Mouse (Mus musculus) embryonic stem cell, embryonic (primary cell): Measurements from ENCODE around the gene Atpif1.

Experiments
- CTCF ChIA-PET, 4 experiments: fragments of 300-600 bp in 2 of 4; fragments of 350-600 bp in 2 of 4; sonication (Branson Sonifier 250); formaldehyde crosslinking; loops; one replicate each; lab custom pipeline; 2022; ENCODE audit warnings: inconsistent platforms in 2 of 4; lab: Charles Lee
- POLR2A ChIA-PET, 4 experiments: fragments of 300-600 bp in 2 of 4; fragments of 350-600 bp in 2 of 4; sonication (Branson Sonifier 250); formaldehyde crosslinking; loops; one replicate each; lab custom pipeline; 2022; ENCODE audit warnings: antibody characterized with exemption in 4 of 4, inconsistent platforms in 1 of 4; lab: Charles Lee

Gene Atpif1

GRCm38 (mm10) chr4:132539481-132539880 is 6.0 kb upstream of the Atpif1 start:
- ChIA-PET CTCF (interaction anchor here in 1 of 4 experiments (0.6 kb wide), 1 partner anchor 239 kb away, joined by 3 read pairs; no protein-coding TSS in a partner anchor), POLR2A (interaction anchor here in 1 of 4 experiments (2.6 kb wide), 1 partner anchor 12 kb away, joined by 12 read pairs; no protein-coding TSS in a partner anchor)

GRCm38 (mm10) chr4:132535406-132536121 is 2.1 kb upstream of the Atpif1 start, which contains the start of gene Dnajc8:
TSS of gene Dnajc8 (plus strand) at chr4:132535550.
- CTCF ChIA-PET: interaction anchor here (0.6 to 1.2 kb wide), 6 partner anchors 9 to 520 kb away, joined by 3 to 11 read pairs (median 3); no protein-coding TSS in a partner anchor
- POLR2A ChIA-PET: interaction anchor here (0.6 to 9.8 kb wide), 31 partner anchors 9 to 505 kb away, joined by 3 to 180 read pairs (median 4); partner anchors contain the start of gene Sesn2 (in 1 of the 4)

DNA sequence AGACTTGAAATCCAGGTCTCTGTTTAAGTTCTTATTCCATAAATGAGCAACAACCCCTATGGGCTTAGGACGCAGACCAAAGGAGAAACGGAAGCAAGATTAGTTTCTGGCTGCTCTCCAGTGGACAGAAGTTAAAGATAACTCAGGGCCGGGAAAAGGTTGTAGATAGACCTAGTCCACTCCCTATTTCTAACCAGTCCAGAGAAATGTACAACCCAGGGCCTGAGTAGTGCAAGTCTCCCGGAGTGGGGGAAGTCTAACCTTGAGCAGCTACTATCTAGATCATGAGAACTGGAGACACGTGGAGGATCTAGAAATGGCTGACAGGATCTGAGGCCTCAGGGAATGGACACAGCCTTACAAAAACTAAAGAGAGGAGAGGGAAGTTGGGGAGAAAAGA is 963 bp downstream of the Atpif1 start:
- CTCF ChIA-PET: interaction anchor here in 2 of 4 experiments (0.6 to 0.9 kb wide), 3 partner anchors 13 to 397 kb away, joined by 3 to 7 read pairs (median 3); no protein-coding TSS in a partner anchor
- POLR2A ChIA-PET: interaction anchor here (0.5 to 9.8 kb wide), 39 partner anchors 8 to 390 kb away, joined by 3 to 180 read pairs (median 5); partner anchors contain the start of genes Sesn2 (in 2 of the 4), Fam76a (in 1 of the 4), Med18 (in 1 of the 4) and Rcc1 (in 1 of the 4)

DNA sequence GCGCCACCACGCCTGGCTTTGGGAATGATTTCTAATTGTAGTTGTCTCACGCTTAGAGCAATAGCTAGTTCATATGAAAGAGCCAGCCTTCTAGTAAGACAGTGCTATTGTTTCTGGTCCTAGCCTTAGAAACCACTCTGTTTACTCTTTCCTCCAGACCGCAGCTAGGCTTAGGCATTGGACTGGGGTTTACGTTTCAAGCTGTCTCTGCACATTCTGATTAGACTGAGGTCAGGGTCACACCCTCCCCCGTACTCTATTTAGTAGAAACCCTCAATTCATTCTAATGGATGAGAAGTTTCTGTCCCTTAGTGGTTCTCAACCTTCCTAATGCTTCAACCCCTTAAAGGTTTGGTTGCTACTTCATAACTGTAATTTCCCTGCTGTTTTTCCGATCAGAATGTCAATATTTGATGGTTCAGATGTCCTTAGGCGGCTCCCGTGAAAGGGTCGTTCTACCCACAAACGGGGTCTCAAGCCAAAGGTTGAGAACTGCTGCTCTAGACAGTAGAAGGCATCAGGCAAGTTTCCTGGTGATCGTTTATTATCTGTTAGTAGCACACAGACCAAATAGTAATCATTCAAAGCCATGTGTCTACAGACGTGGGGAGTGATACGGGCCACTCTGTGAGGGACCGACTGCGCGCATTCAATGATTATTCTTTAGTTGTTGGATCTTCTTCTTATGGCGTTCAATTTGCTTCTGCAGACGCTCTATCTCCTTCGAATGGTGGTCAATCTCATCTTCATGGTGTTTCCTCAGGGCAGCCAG is 3.2 kb downstream of the Atpif1 start:
- ChIA-PET CTCF (interaction anchor here in 1 of 4 experiments (0.7 kb wide), 1 partner anchor 188 kb away, joined by 10 read pairs; no protein-coding TSS in a partner anchor), POLR2A (interaction anchor here in 3 of 4 experiments (0.6 to 9.8 kb wide), 15 partner anchors 11 to 256 kb away, joined by 3 to 180 read pairs (median 5); partner anchors contain the start of genes Sesn2 (in 2 of the 3), Med18 (in 1 of the 3), Rcc1 (in 1 of the 3) and Taf12 (in 1 of the 3))

DNA sequence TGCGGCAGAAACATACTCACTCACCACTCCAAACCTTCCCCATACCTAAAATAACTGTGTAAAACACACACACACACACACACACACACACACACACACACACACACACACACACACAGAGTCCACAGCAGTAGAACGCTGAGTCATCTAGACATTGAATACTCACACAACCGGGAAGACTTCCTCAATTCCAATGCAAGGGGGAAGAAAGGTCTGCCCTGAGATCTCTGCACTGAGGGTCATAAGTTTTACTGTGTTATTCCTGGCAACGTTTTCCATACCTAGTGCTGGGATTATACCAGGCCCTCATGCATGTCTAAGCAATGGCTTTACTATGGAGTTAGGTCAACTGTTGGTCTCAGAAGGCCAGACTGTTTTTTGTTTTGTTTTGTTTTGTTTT is 4.1 kb downstream of the Atpif1 start:
- ChIA-PET POLR2A (interaction anchor here in 2 of 4 experiments (0.8 to 32.1 kb wide), 9 partner anchors 12 to 227 kb away, joined by 3 to 1071 read pairs (median 19); partner anchors contain the start of genes Sesn2 (in 2 of the 2), Rab42 (in 1 of the 2) and Rcc1 (in 1 of the 2)), CTCF (no interaction called here)

DNA sequence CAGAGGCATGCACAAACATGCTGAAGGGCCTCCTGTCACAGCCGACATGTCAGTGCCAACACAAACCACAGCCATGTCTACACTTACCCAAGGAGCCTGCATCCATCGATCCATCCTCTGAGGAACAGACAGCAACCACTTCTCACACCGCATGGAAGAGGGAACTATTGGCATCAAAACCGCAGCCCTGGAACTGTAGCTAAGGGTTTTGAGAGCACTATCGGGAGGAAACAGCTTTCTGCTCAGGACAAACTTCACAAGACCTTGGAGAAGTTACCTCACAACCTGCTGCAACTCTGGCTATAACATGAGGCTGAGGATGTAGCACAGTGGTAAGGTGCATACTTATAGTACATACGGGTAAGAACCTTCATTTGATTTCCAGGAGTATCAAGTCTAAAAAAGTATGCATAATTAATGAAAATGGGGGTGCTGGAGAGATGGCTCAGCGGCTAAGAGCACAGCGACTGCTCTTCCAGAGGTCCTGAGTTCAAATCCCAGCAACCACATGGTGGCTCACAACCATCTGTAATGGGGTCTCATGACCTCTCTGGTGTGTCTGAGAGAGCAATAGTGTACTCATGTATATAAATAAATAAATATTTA is 5.4 kb downstream of the Atpif1 start:
- ChIA-PET POLR2A (interaction anchor here in 2 of 4 experiments (0.6 to 32.1 kb wide), 15 partner anchors 10 to 334 kb away, joined by 3 to 1071 read pairs (median 7); partner anchors contain the start of gene Sesn2 (in 2 of the 2)), CTCF (interaction anchor here in 3 of 4 experiments (0.5 to 3.8 kb wide), 4 partner anchors 13 to 90 kb away, joined by 3 to 43 read pairs (median 12); no protein-coding TSS in a partner anchor)

GRCm38 (mm10) chr4:132526678-132527077 is 6.8 kb downstream of the Atpif1 start:
- ChIA-PET CTCF (interaction anchor here (0.5 to 3.8 kb wide), 34 partner anchors 8 to 1944 kb away, joined by 3 to 43 read pairs (median 3); partner anchors contain the start of genes Dnajc8 (in 2 of the 4), Med18 (in 1 of the 4), Sesn2 (in 1 of the 4) and Taf12 (in 1 of the 4)), POLR2A (interaction anchor here in 3 of 4 experiments (0.6 to 32.1 kb wide), 48 partner anchors 9 to 1846 kb away, joined by 3 to 1071 read pairs (median 4); partner anchors contain the start of genes Sesn2 (in 3 of the 3), Med18 (in 2 of the 3), Ppp1r8 (in 2 of the 3) and Dnajc8 (in 1 of the 3))

- POLR2A ChIA-PET: interaction anchor here (0.5 to 32.1 kb wide), 29 partner anchors 8 to 396 kb away, joined by 3 to 1071 read pairs (median 4); partner anchors contain the start of genes Atpif1 (in 2 of the 4), Dnajc8 (in 2 of the 4), Sesn2 (in 2 of the 4) and Med18 (in 1 of the 4)
- CTCF ChIA-PET: interaction anchor here in 3 of 4 experiments (0.6 to 3.8 kb wide), 6 partner anchors 10 to 461 kb away, joined by 3 to 22 read pairs (median 5); no protein-coding TSS in a partner anchor
Observed at GRCm38 (mm10) chr4:132524808-132525207, 8.7 kb downstream of the Atpif1 start.

DNA sequence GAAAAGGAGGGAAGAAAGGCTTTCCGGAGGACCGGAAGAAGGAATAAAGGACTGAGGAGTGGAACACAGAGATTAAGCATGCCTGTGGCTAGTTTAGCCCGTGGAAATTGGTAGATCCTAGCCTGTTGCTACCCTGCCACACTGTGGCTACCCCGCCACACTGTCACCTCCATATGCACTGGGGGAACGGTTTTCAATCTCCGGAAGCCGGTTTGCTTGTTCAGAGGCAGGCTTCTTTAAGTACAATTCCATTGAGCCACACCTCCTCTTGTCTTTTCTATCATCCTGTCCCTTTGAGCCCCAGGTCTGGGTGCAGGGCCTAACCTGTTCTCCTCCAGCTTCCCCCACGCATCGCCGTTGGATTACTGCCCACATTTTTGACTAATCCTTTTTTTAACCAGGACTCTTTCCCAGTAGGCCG is 9.1 kb downstream of the Atpif1 start:
- ChIA-PET POLR2A (interaction anchor here (0.5 to 32.1 kb wide), 29 partner anchors 9 to 396 kb away, joined by 3 to 1071 read pairs (median 4); partner anchors contain the start of genes Atpif1 (in 2 of the 4), Dnajc8 (in 2 of the 4), Sesn2 (in 2 of the 4) and Ppp1r8 (in 1 of the 4)), CTCF (interaction anchor here in 3 of 4 experiments (0.6 to 3.8 kb wide), 4 partner anchors 10 to 339 kb away, joined by 3 to 22 read pairs (median 14); no protein-coding TSS in a partner anchor)

- ChIA-PET POLR2A (interaction anchor here in 3 of 4 experiments (0.6 to 35.1 kb wide), 9 partner anchors 6 to 249 kb away, joined by 3 to 1071 read pairs (median 121); partner anchors contain the start of genes Atpif1 (in 2 of the 3), Dnajc8 (in 2 of the 3), Rcc1 (in 1 of the 3) and Rpa2 (in 1 of the 3)), CTCF (no interaction called here)
Observed at GRCm38 (mm10) chr4:132519188-132519587, 14.3 kb downstream of the Atpif1 start.

- ChIA-PET POLR2A (interaction anchor here in 3 of 4 experiments (0.6 to 35.1 kb wide), 21 partner anchors 5 to 472 kb away, joined by 3 to 1071 read pairs (median 5); partner anchors contain the start of genes Atpif1 (in 2 of the 3), Dnajc8 (in 2 of the 3), Ppp1r8 (in 1 of the 3) and Rcc1 (in 1 of the 3)), CTCF (interaction anchor here in 2 of 4 experiments (0.6 kb wide), 2 partner anchors 257 to 324 kb away, joined by 3 to 13 read pairs; partner anchors contain the start of gene Gmeb1 (in 1 of the 2))
Observed at GRCm38 (mm10) chr4:132518066-132518465, 15.4 kb downstream of the Atpif1 start.

DNA sequence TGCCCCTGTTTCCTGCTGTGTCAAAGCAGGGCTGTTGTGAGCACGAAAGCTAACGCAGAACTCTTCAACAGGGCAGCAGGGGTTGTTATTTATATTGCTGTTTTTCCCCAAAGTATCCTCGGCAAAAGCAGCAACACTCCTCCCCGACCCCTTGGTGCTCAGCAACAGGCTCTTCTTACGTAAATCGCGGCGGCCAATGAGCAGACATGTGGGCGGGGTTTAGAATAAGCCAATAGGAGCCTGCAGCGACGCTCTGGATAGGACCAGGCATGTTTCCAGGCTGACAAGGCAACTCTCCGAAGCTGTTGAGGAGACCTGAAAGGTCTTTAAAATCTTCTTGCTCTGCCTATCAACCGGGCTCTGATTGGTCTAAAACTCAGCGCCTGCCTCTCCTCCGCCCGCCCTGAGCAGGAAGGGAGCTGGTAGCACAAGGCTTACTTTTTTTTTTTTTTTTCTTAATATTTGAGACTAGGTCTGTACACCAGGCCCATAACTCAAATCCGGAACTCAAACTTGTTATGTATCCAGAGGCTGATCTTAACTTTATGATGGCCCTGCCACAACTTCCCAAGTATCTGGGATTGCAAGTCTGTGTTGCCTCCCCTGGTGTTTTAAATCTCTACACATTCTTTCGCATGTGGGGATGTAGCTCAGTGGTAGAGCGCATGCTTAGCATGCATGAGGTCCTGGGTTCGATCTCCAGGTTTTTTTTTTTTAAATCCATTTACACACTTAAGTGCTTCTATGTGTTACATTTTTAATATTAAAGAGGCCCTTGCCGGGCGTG is 17.9 kb downstream of the Atpif1 start:
- POLR2A ChIA-PET: interaction anchor here (0.6 to 35.1 kb wide), 135 partner anchors 2 to 1995 kb away, joined by 3 to 1071 read pairs (median 6); partner anchors contain the start of genes Atpif1 (in 4 of the 4), Dnajc8 (in 3 of the 4), Med18 (in 2 of the 4) and Rab42 (in 2 of the 4)
- CTCF ChIA-PET: interaction anchor here (0.5 to 4.0 kb wide), 44 partner anchors 9 to 707 kb away, joined by 3 to 43 read pairs (median 5); partner anchors contain the start of genes Med18 (in 2 of the 4), Atpif1 (in 1 of the 4), Eya3 (in 1 of the 4) and Rcc1 (in 1 of the 4)

DNA sequence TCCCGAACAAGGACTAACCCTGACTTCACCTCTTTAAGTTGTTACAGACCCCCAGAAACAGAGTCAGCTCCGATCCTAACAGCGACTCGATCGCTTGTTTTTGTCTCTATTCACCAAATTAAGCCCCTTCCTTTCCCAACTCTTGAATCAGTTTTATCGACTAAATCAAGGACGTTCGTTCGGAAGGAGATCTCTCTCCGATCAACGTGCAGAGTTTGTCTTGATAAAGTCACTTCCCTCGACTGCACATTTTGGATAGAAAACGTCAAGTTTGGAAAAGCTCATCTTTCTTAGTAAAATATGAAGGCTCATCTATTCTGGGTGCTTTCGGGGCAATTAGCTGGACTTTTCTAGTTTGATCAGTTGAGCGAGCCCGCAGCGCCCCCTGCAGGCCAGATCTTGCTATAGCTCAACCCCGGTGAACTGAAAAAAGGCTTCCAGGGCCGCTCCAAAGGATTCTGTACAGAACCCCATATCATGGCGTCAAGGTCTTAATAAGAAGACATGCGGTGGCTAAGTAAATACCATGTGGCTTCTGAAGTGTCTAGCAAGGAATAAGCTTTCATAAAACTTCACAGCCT is 18.8 kb downstream of the Atpif1 start:
- ChIA-PET CTCF (interaction anchor here (0.5 to 4.0 kb wide), 50 partner anchors 9 to 838 kb away, joined by 3 to 43 read pairs (median 5); partner anchors contain the start of genes Med18 (in 3 of the 4), Eya3 (in 1 of the 4), Rcc1 (in 1 of the 4) and Trnau1ap (in 1 of the 4)), POLR2A (interaction anchor here (0.6 to 35.1 kb wide), 163 partner anchors 1 to 1994 kb away, joined by 3 to 1071 read pairs (median 6); partner anchors contain the start of genes Atpif1 (in 4 of the 4), Dnajc8 (in 3 of the 4), Rab42 (in 3 of the 4) and Taf12 (in 3 of the 4))
